Mouse (Mus musculus) bone marrow macrophage, adult 2 months (primary cell): ENCODE results near the gene Dennd1a. TPM values are rescaled to one million over a fixed set of nuclear protein-coding genes. Genes with fewer than 3 reads are reported as not detected.

Source experiments
- H3K27ac ChIP-seq: 2 replicates; pipeline ENCODE4 v1.5.1; 2012; ENCODE audit warnings: low read depth, low read length; ENCODE audit not compliant: insufficient read depth
- H3K4me1 ChIP-seq: 2 replicates; pipeline ENCODE4 v1.6.1; 2012; ENCODE audit warnings: low read length; ENCODE audit not compliant: control insufficient read depth, insufficient read depth
- H3K4me3 ChIP-seq: 2 replicates; pipeline ENCODE4 v1.5.1; 2012; ENCODE audit warnings: mild to moderate bottlenecking, low read length, moderate library complexity; ENCODE audit not compliant: insufficient read depth
- CTCF ChIP-seq: IDR thresholded peaks from 2 replicates; pipeline ENCODE4 v1.5.1; 2012; ENCODE audit warnings: low read depth, mild to moderate bottlenecking, low read length, moderate library complexity
- POLR2A ChIP-seq: IDR thresholded peaks from 2 replicates; pipeline ENCODE4 v1.6.1; 2012; ENCODE audit warnings: mild to moderate bottlenecking, low read depth, low read length, borderline replicate concordance
- polyA plus RNA-seq: library from polyadenylated mRNA; stranded (reverse); fragments of >200 nt; gene quantifications from 2 replicates; pipeline ENCODE4 v1.2.4, GENCODE M21; 2012; ENCODE audit not compliant: missing spikeins, insufficient read depth, insufficient read length

Gene Dennd1a
- polyA plus RNA-seq, 1 experiment = 73.7 TPM

DNA sequence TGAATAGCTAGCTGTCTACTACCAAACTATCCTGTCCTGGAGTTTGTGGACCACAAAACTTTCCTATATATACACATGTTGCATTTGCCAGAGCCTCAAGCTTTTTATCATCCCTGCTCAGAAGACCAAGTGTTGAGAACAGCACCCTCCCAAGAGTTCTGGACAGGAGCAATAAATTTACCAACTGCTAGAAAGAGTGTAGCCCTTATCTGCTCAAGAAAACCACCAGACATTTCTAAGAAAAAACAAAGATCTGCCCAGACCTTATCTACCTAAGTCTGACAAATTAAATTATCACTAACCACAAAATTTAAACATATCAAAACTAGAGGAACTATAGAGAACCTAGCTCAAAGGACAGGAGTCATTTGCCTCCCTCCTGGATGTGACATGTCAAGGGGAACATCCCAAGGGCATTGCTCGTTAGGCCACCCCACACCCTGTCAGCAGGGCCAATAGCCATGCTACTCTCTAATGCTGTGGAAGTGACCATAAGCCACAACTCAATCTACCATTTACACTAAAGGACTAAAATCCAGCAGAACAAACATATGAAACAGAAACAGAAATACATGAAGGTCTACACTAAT, 154.9 kb downstream of the Dennd1a start:
- no peaks in the 10 kb centered on the region for H3K4me1 ChIP-seq
- H3K4me3 ChIP-seq = no peak overlapping the region
- TF ChIP-seq CTCF (no peak), POLR2A (no peak)
- H3K27ac ChIP-seq = no peak overlapping the region

DNA sequence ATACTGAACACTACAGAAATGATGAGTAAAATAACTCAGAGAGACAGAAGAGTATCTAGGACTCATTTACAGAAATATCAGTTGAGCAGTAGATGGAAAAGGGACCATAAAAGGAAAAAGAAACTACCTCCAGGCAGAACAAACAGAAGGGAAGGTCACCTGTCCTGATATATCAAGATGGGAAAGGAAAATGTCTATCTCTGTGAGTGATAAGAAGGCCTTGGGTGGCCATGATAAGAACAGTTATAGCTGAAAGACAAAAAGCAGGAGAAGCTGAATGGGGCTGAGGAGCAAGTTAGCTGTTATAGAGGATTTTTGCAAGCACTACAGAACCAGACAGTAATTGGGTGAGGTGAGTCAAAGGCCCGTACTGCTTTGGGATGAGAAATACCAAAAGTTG, 155.7 kb downstream of the Dennd1a start:
- Histone ChIP-seq H3K4me3 (no peak overlapping the region), H3K27ac (no peak overlapping the region), H3K4me1 (no peaks in the 10 kb centered on the region)
- TF ChIP-seq CTCF (no peak), POLR2A (no peak)

DNA sequence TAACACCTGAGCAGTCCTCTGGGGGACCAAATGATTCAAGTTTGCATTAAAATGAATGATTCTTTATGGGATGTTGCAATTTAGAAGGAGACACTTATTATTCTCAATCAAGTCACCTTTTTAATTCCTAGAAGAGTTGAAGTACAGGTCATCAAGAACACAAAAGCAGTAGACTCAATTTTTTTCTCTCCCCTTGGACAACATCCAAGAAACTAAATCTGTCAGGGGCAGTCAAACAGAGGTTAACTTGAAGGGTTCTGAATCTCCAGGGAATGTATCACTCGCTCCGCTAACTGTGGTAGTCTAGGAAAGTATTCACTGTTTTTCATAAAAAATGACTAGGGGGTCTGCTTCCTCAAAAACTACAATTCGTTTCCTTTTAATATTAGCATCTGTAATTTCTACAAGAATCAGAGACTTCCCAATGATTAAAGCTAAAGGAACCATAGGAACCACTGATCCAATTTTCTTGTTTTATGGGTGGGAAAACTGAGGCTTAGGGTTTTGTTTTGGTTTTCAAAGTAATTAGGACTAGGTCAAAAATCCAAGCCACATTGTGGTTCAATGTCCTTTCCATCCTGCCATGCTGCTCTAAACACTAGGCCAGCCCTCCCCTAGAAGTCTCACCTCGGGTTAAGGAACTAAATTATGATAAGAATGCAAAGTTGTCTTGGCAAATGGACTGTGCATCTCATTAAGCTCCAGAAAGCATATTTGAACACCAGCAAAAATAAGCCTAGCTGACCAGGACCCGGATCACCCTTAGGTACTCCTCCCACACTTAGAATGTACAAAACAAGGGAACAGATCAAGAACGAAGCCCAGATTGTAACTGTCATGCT, 157.0 kb downstream of the Dennd1a start:
- TF ChIP-seq POLR2A (no peak), CTCF (no peak)
- no peaks in the 10 kb centered on the region for H3K4me1 ChIP-seq
- H3K27ac ChIP-seq = no peak overlapping the region
- H3K4me3 ChIP-seq = no peak overlapping the region

DNA sequence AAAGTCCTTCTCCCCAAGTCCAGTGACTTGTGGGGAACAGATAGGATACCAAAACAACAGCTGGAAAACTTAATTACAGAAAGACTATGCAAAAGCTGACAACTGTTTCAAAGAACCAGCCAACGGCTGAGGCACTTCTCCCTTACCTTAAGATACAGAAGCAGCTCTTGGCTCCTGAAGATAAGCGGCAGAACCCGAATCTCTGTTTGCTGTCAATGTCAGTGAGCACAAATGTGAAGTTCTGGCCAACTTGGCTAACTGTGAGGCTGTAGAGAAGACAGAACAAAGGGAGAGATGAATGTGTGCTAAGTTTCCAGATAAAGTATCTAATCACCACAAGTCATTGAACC, 160.8 kb downstream of the Dennd1a start:
- H3K4me1 ChIP-seq = no peaks in the 10 kb centered on the region
- no peak overlapping the region for H3K27ac ChIP-seq
- no peak overlapping the region for H3K4me3 ChIP-seq
- TF ChIP-seq CTCF (no peak), POLR2A (no peak)

DNA sequence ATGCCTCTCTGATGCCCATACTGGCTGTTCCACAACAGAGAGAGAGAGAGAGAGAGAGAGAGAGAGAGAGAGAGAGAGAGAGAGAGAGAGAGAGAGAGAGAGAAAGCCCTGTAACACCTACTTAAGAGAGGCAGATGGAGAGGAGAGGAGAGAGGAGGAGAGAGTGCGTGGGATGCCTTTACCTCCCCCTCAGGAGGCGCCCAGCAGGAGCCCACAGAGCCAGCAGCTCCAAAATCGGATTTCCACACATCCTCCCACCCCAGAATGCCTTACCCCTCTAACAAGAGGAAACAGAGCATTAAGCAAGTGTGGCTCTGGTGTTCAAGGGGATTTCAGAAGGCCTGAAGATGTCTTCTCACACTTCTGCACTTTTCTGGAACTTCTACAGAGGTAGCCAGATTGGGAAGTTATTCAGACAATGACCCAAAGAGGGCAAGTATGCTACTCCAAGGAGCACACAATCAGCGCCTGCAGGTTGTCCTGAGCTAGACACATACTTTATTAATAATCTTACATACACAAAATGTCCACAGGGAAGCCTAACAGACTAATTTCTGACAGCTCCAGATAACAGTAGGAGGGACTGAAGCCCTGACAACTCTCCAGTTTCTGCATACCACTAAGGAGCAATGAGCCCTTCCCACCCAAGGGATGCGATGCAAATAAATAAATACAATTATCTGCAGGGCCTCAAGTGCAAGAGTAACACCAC, 161.4 kb downstream of the Dennd1a start:
- Histone ChIP-seq H3K27ac (no peak overlapping the region), H3K4me1 (no peaks in the 10 kb centered on the region), H3K4me3 (no peak overlapping the region)
- TF ChIP-seq POLR2A (no peak), CTCF (no peak)

DNA sequence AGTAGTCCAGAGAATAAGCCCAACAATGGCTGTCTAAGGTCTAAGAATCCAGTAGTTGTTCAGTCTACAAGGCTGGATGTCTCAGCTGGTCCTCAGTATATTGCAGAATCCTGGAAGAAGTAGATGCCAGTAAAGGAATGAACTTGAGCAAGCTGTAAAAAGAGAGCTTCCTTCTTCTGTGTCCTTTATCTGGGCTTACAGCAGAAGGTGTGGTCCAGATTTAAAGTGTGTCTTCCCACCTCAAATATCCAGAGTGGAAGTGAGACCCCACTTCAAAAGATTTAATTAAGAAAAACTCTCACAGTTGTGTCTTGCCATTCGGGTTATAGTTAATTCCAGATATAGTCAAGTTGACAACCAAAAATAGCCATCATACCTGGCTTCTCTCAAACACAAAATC, 162.5 kb downstream of the Dennd1a start:
- TF ChIP-seq POLR2A = no peak
- no peak for TF ChIP-seq CTCF
- no peaks in the 10 kb centered on the region for H3K4me1 ChIP-seq
- no peak overlapping the region for H3K4me3 ChIP-seq
- no peak overlapping the region for H3K27ac ChIP-seq

DNA sequence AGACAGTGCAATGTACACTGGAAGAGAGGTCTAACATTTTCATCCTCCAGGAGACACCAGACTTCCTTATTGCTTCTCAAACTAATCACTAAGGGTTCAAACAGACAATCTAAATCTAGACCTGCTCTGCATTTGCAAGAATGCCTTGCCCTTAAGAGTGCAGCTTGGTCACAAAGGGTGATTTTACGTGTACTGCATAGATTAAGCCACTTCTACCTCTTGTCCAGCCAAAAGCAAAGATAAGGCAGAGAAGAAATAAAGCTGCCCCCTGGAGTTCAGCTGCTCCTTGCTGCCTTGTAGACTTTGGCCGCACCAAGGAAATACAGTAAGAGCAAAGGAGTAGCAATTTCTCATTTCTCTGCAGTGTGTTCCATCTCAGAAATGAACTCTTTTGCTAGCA, 172.2 kb downstream of the Dennd1a start:
- TF ChIP-seq POLR2A = no peak
- Histone ChIP-seq H3K4me3 (no peak overlapping the region), H3K27ac (no peak overlapping the region), H3K4me1 (peaks cover 4% of the 10 kb centered on the region; the same call in 1 of the 2 replicates)

DNA sequence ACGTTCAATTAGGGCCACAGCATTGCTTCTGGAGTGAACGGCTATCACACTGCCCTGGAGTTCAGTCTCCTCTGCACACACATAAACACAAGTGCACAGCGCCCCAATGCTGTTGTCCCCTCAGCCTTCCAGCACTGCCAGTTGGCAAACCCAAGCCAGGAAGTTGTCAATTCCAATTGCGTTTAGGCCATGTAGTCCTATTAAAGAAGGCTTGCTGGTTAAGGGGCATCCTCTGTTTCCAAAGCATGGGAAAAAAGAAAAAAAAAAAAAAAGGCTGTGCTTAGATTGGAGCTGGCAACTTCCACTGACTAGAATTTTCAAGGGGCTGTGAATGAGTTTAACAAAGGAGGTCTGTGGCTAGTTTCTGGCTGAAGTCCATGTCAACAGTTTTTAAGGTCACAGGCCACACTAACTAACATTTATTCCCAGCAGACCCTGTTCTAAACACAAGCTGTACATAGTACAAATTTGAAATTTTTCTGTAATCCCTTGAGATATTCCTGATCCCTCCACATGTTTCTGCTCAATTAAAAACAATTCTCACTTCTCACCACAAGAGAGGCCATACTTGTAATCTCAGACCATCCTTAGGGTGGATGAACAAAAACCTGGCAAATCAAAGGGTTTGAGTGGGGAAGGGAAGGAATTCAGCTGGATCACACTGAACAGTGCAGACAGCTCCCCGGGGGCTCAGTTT, 175.4 kb downstream of the Dennd1a start:
- no peak for TF ChIP-seq POLR2A
- no peak for TF ChIP-seq CTCF
- peaks cover 4% of the 10 kb centered on the region; the same call in 1 of the 2 replicates for H3K4me1 ChIP-seq
- no peak overlapping the region for H3K27ac ChIP-seq
- H3K4me3 ChIP-seq = no peak overlapping the region

DNA sequence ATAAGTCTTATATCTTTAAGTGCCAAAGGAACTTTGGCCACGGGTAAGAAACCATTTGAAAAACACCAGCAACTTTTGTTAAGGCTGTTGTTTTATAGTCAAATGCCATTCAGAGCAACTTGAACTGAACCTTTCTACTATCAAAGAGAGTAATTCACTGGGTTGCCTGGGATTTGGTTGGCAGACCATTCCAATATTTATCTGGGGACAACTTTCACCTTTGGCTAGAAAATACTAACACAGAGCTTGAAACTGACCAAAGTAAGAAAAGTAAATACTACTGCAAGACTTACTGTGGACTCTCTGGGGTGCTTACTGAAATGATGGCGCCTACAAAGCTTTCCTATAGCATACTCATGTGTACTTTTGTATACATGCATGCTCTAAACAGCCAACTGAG, 178.6 kb downstream of the Dennd1a start:
- H3K27ac ChIP-seq = no peak overlapping the region
- peaks cover 4% of the 10 kb centered on the region; the same call in 1 of the 2 replicates for H3K4me1 ChIP-seq
- no peak overlapping the region for H3K4me3 ChIP-seq
- TF ChIP-seq CTCF (no peak), POLR2A (no peak)

DNA sequence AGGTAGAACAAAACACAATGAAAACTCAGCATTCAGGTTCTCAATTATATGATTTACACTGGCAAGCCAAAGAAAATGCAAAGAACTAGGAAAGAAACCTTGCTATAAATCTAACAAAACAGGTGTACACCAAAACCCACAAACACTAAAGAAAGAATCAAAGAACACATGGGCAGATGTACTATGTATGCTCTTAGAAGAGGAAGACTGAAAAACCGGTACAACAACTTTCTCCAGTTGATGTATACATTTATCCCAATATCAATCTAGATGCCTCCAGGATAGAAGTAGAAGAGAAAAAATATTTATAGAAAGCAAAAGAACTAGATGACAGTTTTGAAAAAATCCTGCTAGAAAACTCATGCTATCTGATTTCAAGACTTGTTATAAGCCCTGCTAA, 184.5 kb downstream of the Dennd1a start:
- Histone ChIP-seq H3K4me1 (peaks cover 4% of the 10 kb centered on the region; the same call in 1 of the 2 replicates), H3K4me3 (no peak overlapping the region), H3K27ac (no peak overlapping the region)
- no peak for TF ChIP-seq CTCF
